Mouse (Mus musculus): ENCODE data around the gene Gm49378. TPM values are rescaled to one million over a fixed set of nuclear protein-coding genes. Genes with fewer than 3 reads are reported as not detected.

Gm49378 gene
- polyA plus RNA-seq, 1 experiment from 2014 or later: 1.6 TPM

DNA sequence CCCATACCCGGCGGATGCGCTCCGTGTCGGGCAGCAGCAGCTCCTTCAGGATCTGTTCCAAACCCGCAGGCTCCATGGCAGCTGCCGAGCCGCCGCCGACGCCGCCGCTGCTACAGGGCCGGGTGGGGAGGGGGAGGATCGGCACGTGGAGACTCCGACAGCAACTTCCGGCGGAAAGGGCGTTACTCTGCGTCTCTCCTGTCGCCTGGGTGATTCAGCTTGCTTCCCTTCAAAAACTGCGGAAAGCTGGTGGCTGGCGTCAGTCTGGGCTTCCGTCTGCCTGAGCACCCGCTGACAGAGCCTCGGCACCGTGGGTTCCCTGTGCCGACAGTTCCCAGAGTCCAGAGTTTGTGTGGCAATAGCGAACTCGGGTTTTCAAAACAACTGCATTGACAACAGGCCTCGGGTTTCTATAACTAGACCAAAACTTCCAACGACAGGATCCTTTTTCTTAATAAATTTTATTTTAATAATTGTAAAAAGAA is 2.1 kb downstream of the Gm49378 start, which contains the start of gene Ipo4:
Gene Ipo4, minus strand, starts transcription at position 435 of the 485 bp plus-strand sequence.
- peak within 1 kb of the TSS; percentile 76 for H3K4me3 ChIP-seq (ENCODE audit: low read length)
- peak within 1 kb of the TSS; percentile 83 for H3K9ac ChIP-seq (replicated peaks; ENCODE audit: low read length)
- H3K36me3 ChIP-seq (ENCODE audit: insufficient read depth, low read length): peaks cover 57% of the 10 kb centered on the region
- peak; percentile 87 for ATAC-seq (ENCODE audit: low FRiP score, low TSS enrichment)
- H3K27ac ChIP-seq (ENCODE audit: low read length): peak within 1 kb of the TSS; percentile 72; the same call in 1 of the 2 replicates
- H3K9me3 ChIP-seq (ENCODE audit: low read length): no peaks in the 10 kb centered on the region
- H3K4me2 ChIP-seq (replicated peaks; ENCODE audit: low read depth, low read length): peak within 1 kb of the TSS; percentile 86
- H3K4me1 ChIP-seq (ENCODE audit: insufficient read depth, low read length): peaks cover 9% of the 10 kb centered on the region
- 1% methylated on average over 33 of the region's 33 CpGs for WGBS
- H3K27me3 ChIP-seq (ENCODE audit: insufficient read depth, low read length): no peaks in the 10 kb centered on the region

DNA sequence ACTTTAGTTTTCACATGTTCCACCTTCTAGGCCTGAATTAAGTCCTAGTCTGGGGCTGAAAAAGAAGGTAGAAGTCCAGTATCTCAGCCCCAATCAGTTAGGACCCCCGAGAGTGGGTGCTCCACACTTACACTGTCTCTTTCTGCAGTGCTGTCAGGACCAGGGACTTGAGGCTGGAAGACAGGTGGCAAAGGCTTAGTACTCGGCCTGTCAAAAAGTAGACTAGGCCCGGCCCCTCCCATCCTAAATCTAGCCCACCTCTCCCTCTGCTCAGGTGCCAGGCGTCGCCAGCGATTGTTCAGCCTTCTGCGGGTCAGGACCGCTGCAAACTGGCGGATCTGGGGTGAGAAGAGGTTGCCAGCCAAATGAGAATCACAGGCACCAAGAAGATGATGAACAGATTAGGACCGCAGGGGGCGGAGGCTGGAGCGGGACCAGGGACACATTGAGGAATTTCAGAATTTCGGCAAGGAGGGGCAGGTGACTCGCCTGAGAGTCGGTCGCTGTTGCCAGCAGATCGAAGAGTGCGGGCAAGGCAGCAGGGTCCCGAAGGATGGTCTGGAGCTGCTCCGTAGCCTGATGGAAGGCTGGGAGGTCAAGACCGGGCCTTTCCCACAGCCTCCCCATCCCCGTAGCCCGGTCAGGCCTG is 2.7 kb downstream of the Gm49378 start:
- peaks cover 9% of the 10 kb centered on the region for H3K4me1 ChIP-seq (ENCODE audit: insufficient read depth, low read length)
- WGBS: 2% methylated on average over 23 of the region's 23 CpGs
- H3K9ac ChIP-seq (replicated peaks; ENCODE audit: low read length): peak overlapping the region; percentile 83
- peak overlapping the region; percentile 76 for H3K4me3 ChIP-seq (ENCODE audit: low read length)
- H3K27ac ChIP-seq (ENCODE audit: low read length): peak overlapping the region; percentile 72; the same call in 1 of the 2 replicates
- peaks cover 57% of the 10 kb centered on the region for H3K36me3 ChIP-seq (ENCODE audit: insufficient read depth, low read length)
- ATAC-seq (ENCODE audit: low FRiP score, low TSS enrichment): peak; percentile 60
- H3K4me2 ChIP-seq (replicated peaks; ENCODE audit: low read depth, low read length): peak overlapping the region; percentile 86
- H3K9me3 ChIP-seq (ENCODE audit: low read length): no peaks in the 10 kb centered on the region
- no peaks in the 10 kb centered on the region for H3K27me3 ChIP-seq (ENCODE audit: insufficient read depth, low read length)

DNA sequence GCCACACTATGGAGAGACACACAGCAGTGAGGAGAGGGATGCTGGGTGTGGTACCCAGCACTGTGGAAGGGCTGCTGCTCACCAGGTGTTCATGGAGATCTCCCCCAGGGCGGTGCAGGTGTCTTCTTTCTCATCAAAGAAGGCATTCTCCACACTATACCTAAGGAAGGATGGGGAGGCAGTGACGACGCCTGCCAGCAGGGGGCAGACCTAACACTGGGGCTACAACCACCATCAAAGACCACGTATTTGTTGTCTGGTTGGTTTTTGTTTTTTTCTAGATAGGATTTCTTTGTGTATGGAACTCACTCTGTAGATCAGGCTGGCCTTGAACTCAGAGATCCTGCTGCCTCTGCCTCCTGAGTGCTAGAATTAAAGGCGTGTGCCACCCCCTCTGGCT is 8.4 kb downstream of the Gm49378 start:
- H3K9me3 ChIP-seq (ENCODE audit: low read length): no peaks in the 10 kb centered on the region
- H3K36me3 ChIP-seq (ENCODE audit: insufficient read depth, low read length): peaks cover 88% of the 10 kb centered on the region
- WGBS: 60% methylated on average over 5 of the region's 5 CpGs
- no peak overlapping the region for H3K9ac ChIP-seq (replicated peaks; ENCODE audit: low read length)
- ATAC-seq (ENCODE audit: low FRiP score, low TSS enrichment): no peak
- H3K4me2 ChIP-seq (replicated peaks; ENCODE audit: low read depth, low read length): no peak overlapping the region
- peaks cover 1% of the 10 kb centered on the region for H3K4me1 ChIP-seq (ENCODE audit: insufficient read depth, low read length)
- no peak overlapping the region for H3K27ac ChIP-seq (ENCODE audit: low read length)
- no peak overlapping the region for H3K4me3 ChIP-seq (ENCODE audit: low read length)
- no peaks in the 10 kb centered on the region for H3K27me3 ChIP-seq (ENCODE audit: insufficient read depth, low read length)

DNA sequence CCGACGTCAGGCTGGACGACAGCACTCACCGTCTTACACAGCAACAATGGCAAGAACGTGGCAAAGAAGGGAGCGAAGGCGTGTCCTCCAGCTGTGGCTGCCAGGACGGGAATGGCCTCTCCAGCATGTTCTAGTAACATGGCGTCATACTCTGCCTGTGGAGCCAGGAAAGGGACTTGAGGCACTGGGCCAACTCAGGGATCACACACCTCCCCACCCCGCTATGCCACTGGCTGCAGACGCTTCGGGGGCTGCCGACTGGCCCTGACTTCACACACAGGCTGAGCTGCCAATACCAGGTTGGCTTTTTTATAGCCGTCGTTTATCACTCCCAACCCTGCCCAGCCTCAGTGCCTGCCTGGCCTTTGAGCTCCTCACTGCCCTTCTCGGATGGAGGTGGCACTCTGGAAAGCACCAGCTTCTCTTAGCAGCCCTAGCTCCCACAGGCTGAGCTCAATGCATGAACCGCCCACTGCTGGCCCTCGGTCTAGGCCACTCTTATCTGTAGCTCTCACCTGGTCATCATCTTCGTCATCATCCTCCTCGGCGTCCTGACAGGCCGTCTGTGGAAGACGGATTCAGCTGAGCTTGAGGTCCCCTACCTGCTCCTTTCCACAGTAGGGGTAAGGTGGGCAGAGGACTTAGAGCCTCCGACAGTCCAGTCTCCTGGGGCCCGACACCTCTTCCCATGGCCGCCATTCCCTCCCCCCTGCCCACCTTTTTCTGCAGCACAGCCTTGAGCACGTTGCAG is 9.4 kb downstream of the Gm49378 start:
- no peaks in the 10 kb centered on the region for H3K4me1 ChIP-seq (ENCODE audit: insufficient read depth, low read length)
- H3K27ac ChIP-seq (ENCODE audit: low read length): no peak overlapping the region
- H3K4me2 ChIP-seq (replicated peaks; ENCODE audit: low read depth, low read length): no peak overlapping the region
- ATAC-seq (ENCODE audit: low FRiP score, low TSS enrichment): no peak
- H3K9me3 ChIP-seq (ENCODE audit: low read length): no peaks in the 10 kb centered on the region
- H3K27me3 ChIP-seq (ENCODE audit: insufficient read depth, low read length): no peaks in the 10 kb centered on the region
- H3K36me3 ChIP-seq (ENCODE audit: insufficient read depth, low read length): peaks cover 93% of the 10 kb centered on the region
- 76% methylated on average over 27 of the region's 27 CpGs for WGBS
- H3K9ac ChIP-seq (replicated peaks; ENCODE audit: low read length): no peak overlapping the region
- H3K4me3 ChIP-seq (ENCODE audit: low read length): no peak overlapping the region

DNA sequence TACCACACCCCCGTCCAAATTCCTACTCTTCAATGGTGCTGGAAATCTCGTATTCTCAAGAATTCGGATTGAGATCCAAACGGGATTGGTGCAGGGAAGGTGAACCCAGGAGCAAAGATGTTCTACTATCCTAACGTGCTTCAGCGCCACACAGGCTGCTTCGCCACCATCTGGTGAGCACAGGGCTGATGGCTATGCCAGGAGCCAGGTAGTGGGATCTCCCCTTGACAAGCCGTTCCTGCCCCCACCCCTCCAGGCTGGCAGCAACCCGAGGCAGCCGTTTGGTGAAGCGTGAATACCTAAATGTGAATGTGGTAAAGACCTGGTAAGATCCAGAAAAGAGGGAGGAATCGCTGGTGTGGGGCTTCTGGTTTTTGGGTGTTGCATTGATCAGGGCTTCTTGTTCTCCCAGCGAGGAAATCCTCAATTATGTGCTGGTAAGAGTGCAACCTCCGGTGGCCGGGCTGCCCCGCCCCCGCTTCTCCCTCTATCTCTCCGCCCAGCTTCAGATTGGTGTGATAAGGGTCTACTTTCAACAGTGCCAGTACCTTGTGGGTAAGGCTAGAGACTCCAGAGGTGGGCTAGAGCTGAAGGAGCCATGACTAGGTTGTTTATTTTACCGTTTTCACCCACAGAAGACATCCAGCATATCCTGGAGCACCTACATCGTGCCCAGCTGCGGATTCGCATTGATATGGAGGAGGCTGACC is 19.1 kb downstream of the Gm49378 start:
- ATAC-seq (ENCODE audit: low FRiP score, low TSS enrichment): peak; percentile 43; the same call in 1 of the 2 replicates
- Histone ChIP-seq H3K27ac (ENCODE audit: low read length) (peak overlapping the region; percentile 13; the same call in 1 of the 2 replicates), H3K4me1 (ENCODE audit: insufficient read depth, low read length) (0 out of 2 replicates have a peak, but pooled peaks cover 5% of the 10 kb centered on the region), H3K9me3 (ENCODE audit: low read length) (no peaks in the 10 kb centered on the region), H3K9ac (replicated peaks; ENCODE audit: low read length) (peak overlapping the region; percentile 18), H3K27me3 (ENCODE audit: insufficient read depth, low read length) (no peaks in the 10 kb centered on the region), H3K4me3 (ENCODE audit: low read length) (peak overlapping the region; percentile 38), H3K36me3 (ENCODE audit: insufficient read depth, low read length) (peaks cover 3% of the 10 kb centered on the region; the same call in 1 of the 2 replicates), H3K4me2 (replicated peaks; ENCODE audit: low read depth, low read length) (peak overlapping the region; percentile 49)
- WGBS: 38% methylated on average over 22 of the region's 22 CpGs

DNA sequence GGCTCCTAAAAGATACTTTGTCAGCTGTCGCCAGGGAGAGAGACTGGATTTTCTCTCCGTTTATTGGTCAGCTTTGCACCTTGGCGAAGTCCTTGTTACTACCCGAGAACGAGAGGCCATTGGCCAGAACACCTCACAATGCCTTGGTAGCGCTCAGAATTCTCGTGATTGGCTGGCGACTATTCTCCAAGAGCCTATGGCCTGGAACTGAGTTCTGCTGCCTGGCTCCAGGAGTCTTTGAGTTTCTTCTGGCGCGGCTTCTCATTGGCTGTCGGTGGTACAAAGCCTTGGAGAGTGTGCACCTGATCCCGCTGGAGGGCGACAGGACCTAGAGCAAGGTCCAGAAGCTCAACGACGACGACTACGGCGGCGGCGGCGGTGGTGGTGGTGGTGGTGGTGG is 19.9 kb downstream of the Gm49378 start, which contains the start of gene Rec8:
Gene Rec8, plus strand, starts transcription at position 216 of the 400 bp plus-strand sequence.
- no peaks in the 10 kb centered on the region for H3K27me3 ChIP-seq (ENCODE audit: insufficient read depth, low read length)
- peak within 1 kb of the TSS; percentile 13; the same call in 1 of the 2 replicates for H3K27ac ChIP-seq (ENCODE audit: low read length)
- peak; percentile 90 for ATAC-seq (ENCODE audit: low FRiP score, low TSS enrichment)
- WGBS: 18% methylated on average over 21 of the region's 21 CpGs
- H3K4me3 ChIP-seq (ENCODE audit: low read length): peak within 1 kb of the TSS; percentile 38
- 0 out of 2 replicates have a peak, but pooled peaks cover 5% of the 10 kb centered on the region for H3K4me1 ChIP-seq (ENCODE audit: insufficient read depth, low read length)
- peak within 1 kb of the TSS; percentile 49 for H3K4me2 ChIP-seq (replicated peaks; ENCODE audit: low read depth, low read length)
- no peaks in the 10 kb centered on the region for H3K36me3 ChIP-seq (ENCODE audit: insufficient read depth, low read length)
- no peaks in the 10 kb centered on the region for H3K9me3 ChIP-seq (ENCODE audit: low read length)
- peak within 1 kb of the TSS; percentile 18 for H3K9ac ChIP-seq (replicated peaks; ENCODE audit: low read length)

DNA sequence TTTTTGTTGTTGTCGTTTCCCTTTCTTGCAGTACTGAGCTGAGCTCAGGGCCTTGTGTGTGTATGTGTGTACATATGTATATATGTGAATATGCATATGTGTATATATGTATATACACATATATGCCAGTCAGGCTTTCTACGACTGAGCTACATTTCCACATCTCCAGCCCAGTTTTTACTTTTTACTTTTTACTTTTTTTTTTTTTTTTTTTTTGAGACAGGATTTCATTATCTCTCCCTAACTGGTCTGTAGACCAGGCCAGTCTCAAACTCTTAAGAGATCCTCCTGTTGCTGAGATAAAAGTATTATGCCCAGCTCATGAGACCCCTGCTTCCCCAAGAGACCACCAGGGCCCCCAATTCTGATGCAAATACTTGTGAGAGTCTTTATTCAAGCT is 20.9 kb downstream of the Gm49378 start:
- no peaks in the 10 kb centered on the region for H3K36me3 ChIP-seq (ENCODE audit: insufficient read depth, low read length)
- no peaks in the 10 kb centered on the region for H3K9me3 ChIP-seq (ENCODE audit: low read length)
- 0 out of 2 replicates have a peak, but pooled peaks cover 5% of the 10 kb centered on the region for H3K4me1 ChIP-seq (ENCODE audit: insufficient read depth, low read length)
- H3K9ac ChIP-seq (replicated peaks; ENCODE audit: low read length): no peak overlapping the region
- no peaks in the 10 kb centered on the region for H3K27me3 ChIP-seq (ENCODE audit: insufficient read depth, low read length)
- 80% methylated on average over 2 of the region's 2 CpGs for WGBS
- H3K27ac ChIP-seq (ENCODE audit: low read length): no peak overlapping the region
- H3K4me3 ChIP-seq (ENCODE audit: low read length): no peak overlapping the region
- no peak overlapping the region for H3K4me2 ChIP-seq (replicated peaks; ENCODE audit: low read depth, low read length)
- ATAC-seq (ENCODE audit: low FRiP score, low TSS enrichment): no peak

DNA sequence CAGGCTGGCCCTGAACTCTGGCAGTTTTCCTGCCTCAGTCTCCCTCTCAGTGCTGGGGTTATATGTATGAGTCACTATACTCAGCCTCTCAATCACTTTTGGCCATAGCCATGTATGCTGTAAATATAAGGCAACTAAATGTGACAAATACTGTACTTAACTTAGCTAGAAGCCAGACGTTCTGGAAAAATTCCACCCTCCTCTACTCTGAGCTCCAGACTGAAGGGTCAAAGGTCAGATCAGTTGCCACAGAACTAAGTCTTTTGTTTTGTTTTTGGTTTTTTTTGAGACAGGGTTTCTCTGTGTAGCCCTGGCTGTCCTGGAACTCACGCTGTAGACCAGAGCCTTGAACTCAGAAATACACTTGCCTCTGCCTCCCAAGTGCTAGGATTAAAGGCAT is 21.8 kb downstream of the Gm49378 start:
- no peak overlapping the region for H3K4me2 ChIP-seq (replicated peaks; ENCODE audit: low read depth, low read length)
- no peak for ATAC-seq (ENCODE audit: low FRiP score, low TSS enrichment)

DNA sequence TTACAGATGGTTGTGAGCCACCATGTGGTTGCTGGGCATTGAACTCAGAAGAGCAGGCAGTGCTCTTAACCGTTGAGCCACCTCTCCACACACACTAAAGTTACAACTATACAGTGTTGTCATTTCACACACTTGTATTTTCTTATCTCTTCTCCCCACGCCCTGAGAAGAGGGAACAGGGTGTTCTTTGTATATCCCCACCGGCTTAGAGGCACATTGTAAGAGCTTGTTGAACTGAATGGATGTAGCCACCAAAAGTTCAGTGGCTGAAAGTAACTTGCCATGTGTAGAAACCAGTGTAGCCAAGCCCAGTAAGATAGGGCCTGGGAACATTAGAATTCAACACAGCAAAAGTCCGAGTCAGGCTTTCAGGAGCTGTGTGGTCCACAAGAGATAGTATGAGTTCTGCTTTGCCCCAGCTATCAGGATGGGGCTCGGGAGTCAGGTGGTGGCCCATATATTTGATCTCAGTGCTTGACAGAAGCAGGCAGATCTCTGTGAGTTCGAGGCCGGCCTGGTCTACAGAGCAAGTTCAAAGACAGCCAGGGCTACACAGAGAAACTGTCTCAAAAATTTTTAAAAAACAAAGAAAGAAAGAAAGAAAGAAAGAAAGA is 23.0 kb downstream of the Gm49378 start:
- WGBS: 82% methylated on average over 7 of the region's 7 CpGs

More for the DNA sequence above, 21.8 kb downstream of the Gm49378 start:
- Histone ChIP-seq H3K36me3 (ENCODE audit: insufficient read depth, low read length) (no peaks in the 10 kb centered on the region), H3K4me3 (ENCODE audit: low read length) (no peak overlapping the region), H3K9me3 (ENCODE audit: low read length) (no peaks in the 10 kb centered on the region), H3K27ac (ENCODE audit: low read length) (no peak overlapping the region), H3K4me1 (ENCODE audit: insufficient read depth, low read length) (0 out of 2 replicates have a peak, but pooled peaks cover 5% of the 10 kb centered on the region), H3K27me3 (ENCODE audit: insufficient read depth, low read length) (no peaks in the 10 kb centered on the region), H3K9ac (replicated peaks; ENCODE audit: low read length) (no peak overlapping the region)
- WGBS: 40% methylated on average over 2 of the region's 2 CpGs

More for the DNA sequence above, 23.0 kb downstream of the Gm49378 start:
- no peak for ATAC-seq (ENCODE audit: low FRiP score, low TSS enrichment)
- no peaks in the 10 kb centered on the region for H3K36me3 ChIP-seq (ENCODE audit: insufficient read depth, low read length)
- 0 out of 2 replicates have a peak, but pooled peaks cover 5% of the 10 kb centered on the region for H3K4me1 ChIP-seq (ENCODE audit: insufficient read depth, low read length)
- H3K4me2 ChIP-seq (replicated peaks; ENCODE audit: low read depth, low read length): no peak overlapping the region
- no peak overlapping the region for H3K9ac ChIP-seq (replicated peaks; ENCODE audit: low read length)
- H3K27ac ChIP-seq (ENCODE audit: low read length): no peak overlapping the region
- no peak overlapping the region for H3K4me3 ChIP-seq (ENCODE audit: low read length)
- no peaks in the 10 kb centered on the region for H3K27me3 ChIP-seq (ENCODE audit: insufficient read depth, low read length)
- no peaks in the 10 kb centered on the region for H3K9me3 ChIP-seq (ENCODE audit: low read length)

Data from kidney, embryonic 16.5 days (tissue).